13 mouse cellular contexts compared by ENCODE assay signal in genomic region chr3:96485361-96485760, GRCm38 (mm10). TPM values are rescaled to one million over a fixed set of nuclear protein-coding genes. Genes with fewer than 3 reads are reported as not detected.
DNase-seq lines count a peak whose midpoint lies in the region; ATAC-seq and TF ChIP-seq lines count a peak whose summit lies in the region.
"Had no signal": no experiment of that assay in that cellular context is flagged by ENCODE, and none has a peak within 500 bp of the region (broad histone marks: within the 10 kb centered on the region; RNA-seq: fewer than 3 reads in every experiment).

No protein-coding gene starts in this region.

- in situ Hi-C loops in CH12.LX (cut with MboI; ENCODE audit: low pct_ligation_motif_present, low pct_unique_long_range_greater_than_20kb, low sequenced_read_pairs) = no loop called here

- H3K36me3 ChIP-seq in heart, embryonic 11.5 days (ENCODE audit: control insufficient read depth, insufficient read depth, low read length) = no peaks in the 10 kb centered on the region
- H3K36me3 ChIP-seq in heart, embryonic 10.5 days = no peaks in the 10 kb centered on the region
- H3K36me3 ChIP-seq in liver, embryonic 11.5 days (ENCODE audit: control insufficient read depth, insufficient read depth, low read length) = no peaks in the 10 kb centered on the region
- H3K36me3 ChIP-seq in CH12.LX (replicated peaks in 1 of 2; ENCODE audit: control insufficient read depth in 1 of 2, insufficient read depth in 1 of 2, low read length in 1 of 2) = no peaks in the 10 kb centered on the region
- no peaks in the 10 kb centered on the region for H3K36me3 ChIP-seq in intestine, embryonic 16.5 days (ENCODE audit: control insufficient read depth, insufficient read depth, low read length)

- no peak overlapping the region for H3K27ac ChIP-seq in heart, embryonic 11.5 days (ENCODE audit: low read depth, low read length)
- H3K27ac ChIP-seq in heart, embryonic 10.5 days = no peak overlapping the region
- H3K27ac ChIP-seq in liver, embryonic 11.5 days (ENCODE audit: low read depth, low read length) = no peak overlapping the region
- no peak overlapping the region for H3K27ac ChIP-seq in CH12.LX (ENCODE audit: insufficient read depth, low read depth)
- H3K27ac ChIP-seq in intestine, embryonic 16.5 days (ENCODE audit: low read length) = no peak overlapping the region
- H3K27ac ChIP-seq: macrophage had no signal

- H3K27me3 ChIP-seq in heart, embryonic 11.5 days (ENCODE audit: control insufficient read depth, insufficient read depth, low read length) = no peaks in the 10 kb centered on the region; the same call in 1 of the 2 replicates
- H3K27me3 ChIP-seq in heart, embryonic 10.5 days (ENCODE audit: insufficient read depth, poor library complexity, severe bottlenecking) = peaks cover 8% of the 10 kb centered on the region; the same call in 1 of the 2 replicates
- H3K27me3 ChIP-seq in liver, embryonic 11.5 days (replicated peaks; ENCODE audit: control insufficient read depth, insufficient read depth, low read length) = no peaks in the 10 kb centered on the region
- peaks cover 24% of the 10 kb centered on the region for H3K27me3 ChIP-seq in CH12.LX (replicated peaks)
- H3K27me3 ChIP-seq in intestine, embryonic 16.5 days (replicated peaks; ENCODE audit: control insufficient read depth, insufficient read depth, low read length) = no peaks in the 10 kb centered on the region

- H3K79me2 ChIP-seq in CH12.LX (replicated peaks; ENCODE audit: control insufficient read depth, extremely low read depth, insufficient read depth, poor library complexity, severe bottlenecking) = no peaks in the 10 kb centered on the region

- H3K9ac ChIP-seq in heart, embryonic 11.5 days (ENCODE audit: low read depth, low read length) = 0 out of 2 replicates have a peak overlapping the region, but pooled peaks have one; percentile 3
- 0 out of 2 replicates have a peak overlapping the region, but pooled peaks have one; percentile 37 for H3K9ac ChIP-seq in liver, embryonic 11.5 days (ENCODE audit: low read depth, low read length)
- H3K9ac ChIP-seq in CH12.LX (ENCODE audit: insufficient read depth, low read depth) = no peak overlapping the region
- no peak overlapping the region for H3K9ac ChIP-seq in intestine, embryonic 16.5 days (ENCODE audit: low read depth, low read length)

- no peak overlapping the region for H3K4me3 ChIP-seq in heart, embryonic 11.5 days (ENCODE audit: low read depth, low read length)
- no peak overlapping the region for H3K4me3 ChIP-seq in heart, embryonic 10.5 days
- H3K4me3 ChIP-seq in liver, embryonic 11.5 days (ENCODE audit: low read depth, low read length) = no peak overlapping the region
- no peak overlapping the region for H3K4me3 ChIP-seq in CH12.LX (replicated peaks in 1 of 3; ENCODE audit: low read depth in 2 of 3, low read length in 2 of 3, poor library complexity in 1 of 3)
- no peak overlapping the region for H3K4me3 ChIP-seq in intestine, embryonic 16.5 days (ENCODE audit: low read length)

- peak overlapping the region; percentile 23 for H3K4me2 ChIP-seq in heart, embryonic 11.5 days
- H3K4me2 ChIP-seq in liver, embryonic 11.5 days = peak overlapping the region; percentile 46
- peak overlapping the region; percentile 87 for H3K4me2 ChIP-seq in CH12.LX (ENCODE audit: insufficient read depth, low read depth, poor library complexity, severe bottlenecking)
- H3K4me2 ChIP-seq in intestine, embryonic 16.5 days (ENCODE audit: low read depth, low read length) = 0 out of 2 replicates have a peak overlapping the region, but pooled peaks have one; percentile 9

- no peak for TF ChIP-seq POLR2A in CH12.LX (IDR thresholded peaks at IDR 0.05; ENCODE audit: low read depth, low read length)

- H3K9me3 ChIP-seq in heart, embryonic 11.5 days (replicated peaks; ENCODE audit: control insufficient read depth, low read length) = no peaks in the 10 kb centered on the region
- no peaks in the 10 kb centered on the region for H3K9me3 ChIP-seq in heart, embryonic 10.5 days
- H3K9me3 ChIP-seq in liver, embryonic 11.5 days (ENCODE audit: control insufficient read depth, low read length) = no peaks in the 10 kb centered on the region
- H3K9me3 ChIP-seq in CH12.LX (replicated peaks; ENCODE audit: low read length) = peaks cover 2% of the 10 kb centered on the region
- H3K9me3 ChIP-seq in intestine, embryonic 16.5 days (ENCODE audit: control insufficient read depth, low read length) = no peaks in the 10 kb centered on the region

- DNase-seq in heart, embryonic 10.5 days (ENCODE audit: low spot score) = no peak
- DNase-seq in liver, embryonic 11.5 days (ENCODE audit: low spot score) = no peak
- no peak for DNase-seq in liver
- peak; percentile 29 for DNase-seq in CH12.LX (ENCODE audit: extremely low read depth)
- DNase-seq in right cerebral cortex, adult 2 months (ENCODE audit: low spot score in 2 of 2) = no peak
- no peak for DNase-seq in thymus, adult 18-20 months
- DNase-seq: adrenal gland, postnatal 10 days; right cerebral cortex, postnatal 14 days had no signal

- TF ChIP-seq RAD21 in CH12.LX (IDR thresholded peaks at IDR 0.05; ENCODE audit: low read depth, low read length) = no peak

- dilution Hi-C loops in CH12.LX (cut with MboI; ENCODE audit: extremely low pct_ligation_motif_present, extremely low pct_unique_long_range_greater_than_20kb, low sequenced_read_pairs) = no loop called here

- TF ChIP-seq CTCF in CH12.LX (conservative IDR thresholded peaks at IDR 0.05 in 1 of 2, IDR thresholded peaks at IDR 0.05 in 1 of 2; ENCODE audit: low read depth in 2 of 2, low read length in 2 of 2) = no peak

- ATAC-seq in heart, embryonic 11.5 days (replicated peaks; ENCODE audit: insufficient number of reproducible peaks, low FRiP score, low TSS enrichment) = no peak
- no peak for ATAC-seq in liver, embryonic 11.5 days (replicated peaks; ENCODE audit: low FRiP score)
- no peak for ATAC-seq in intestine, embryonic 16.5 days

- 92% methylated on average over 2 of the region's 2 CpGs for WGBS in heart, embryonic 11.5 days (ENCODE audit: insufficient replicate concordance)
- 79% methylated on average over 2 of the region's 2 CpGs for WGBS in heart, embryonic 10.5 days
- 84% methylated on average over 2 of the region's 2 CpGs for WGBS in liver, embryonic 11.5 days
- WGBS in intestine, embryonic 16.5 days = 80% methylated on average over 2 of the region's 2 CpGs

- TF ChIP-seq EP300 in CH12.LX (IDR thresholded peaks at IDR 0.05; ENCODE audit: low read length) = no peak

- no peaks in the 10 kb centered on the region; the same call in 1 of the 2 replicates for H3K4me1 ChIP-seq in heart, embryonic 11.5 days (ENCODE audit: control insufficient read depth, insufficient read depth, low read length)
- H3K4me1 ChIP-seq in heart, embryonic 10.5 days = peaks cover 14% of the 10 kb centered on the region
- peaks cover 15% of the 10 kb centered on the region for H3K4me1 ChIP-seq in liver, embryonic 11.5 days (replicated peaks; ENCODE audit: control insufficient read depth, insufficient read depth, low read length)
- H3K4me1 ChIP-seq in CH12.LX (ENCODE audit: control insufficient read depth in 1 of 2, insufficient read depth in 2 of 2) = peaks cover 0 to 19% of the 10 kb centered on the region in 2 experiments; a peak in 2 of 4 replicates
- peaks cover 5% of the 10 kb centered on the region; the same call in 1 of the 2 replicates for H3K4me1 ChIP-seq in intestine, embryonic 16.5 days (ENCODE audit: control insufficient read depth, insufficient read depth, low read length)

TF ChIP-seq in CH12.LX, 34 proteins besides CTCF, POLR2A, EP300 and RAD21:
- TF ChIP-seq HCFC1 (IDR thresholded peaks at IDR 0.05; ENCODE audit: low read depth, low read length) = no peak
- TF ChIP-seq ZNF384 (IDR thresholded peaks at IDR 0.05; ENCODE audit: low read depth, low read length) = no peak
- TF ChIP-seq TBP (conservative IDR thresholded peaks at IDR 0.05; ENCODE audit: low read depth, low read length) = no peak
- no peak for TF ChIP-seq CHD2 (IDR thresholded peaks at IDR 0.05; ENCODE audit: low read length)
- TF ChIP-seq IRF4 (IDR thresholded peaks at IDR 0.05; ENCODE audit: low read depth, low read length) = no peak
- TF ChIP-seq TCF12 (IDR thresholded peaks at IDR 0.05; ENCODE audit: low read depth, low read length) = no peak
- no peak for TF ChIP-seq JUND (conservative IDR thresholded peaks at IDR 0.05; ENCODE audit: low read depth, low read length)
- TF ChIP-seq MEF2A (IDR thresholded peaks at IDR 0.05; ENCODE audit: borderline replicate concordance, low read depth, low read length) = no peak
- TF ChIP-seq ZC3H11A (IDR thresholded peaks at IDR 0.05; ENCODE audit: low read depth, low read length) = no peak
- no peak for TF ChIP-seq UBTF (IDR thresholded peaks at IDR 0.05; ENCODE audit: low read depth, low read length)
- TF ChIP-seq SMC3 (IDR thresholded peaks at IDR 0.05; ENCODE audit: low read depth, low read length) = no peak
- no peak for TF ChIP-seq POLR2AphosphoS2 (IDR thresholded peaks at IDR 0.05; ENCODE audit: low read depth, low read length)
- TF ChIP-seq KAT2A (IDR thresholded peaks at IDR 0.05; ENCODE audit: insufficient replicate concordance, low read length) = no peak
- TF ChIP-seq MYC (IDR thresholded peaks at IDR 0.05; ENCODE audit: low read depth, low read length) = no peak
- TF ChIP-seq USF1 (IDR thresholded peaks at IDR 0.05; ENCODE audit: low read depth, low read length) = no peak
- TF ChIP-seq USF2 (conservative IDR thresholded peaks at IDR 0.05; ENCODE audit: low read depth, low read length) = no peak
- TF ChIP-seq PAX5 (IDR thresholded peaks at IDR 0.05; ENCODE audit: low read length) = no peak

RNA-seq across cellular contexts. Expression of gene BC107364, which starts 33.3 kb away (rescaled TPM):
- 0.43 TPM in 1 of 2 replicates, not detected in the other for polyA plus RNA-seq in heart, embryonic 11.5 days (2014; fragmentation: Nextera tagmentation; extraction: Ambion mirVana)
- 0.49 TPM in 1 of 2 replicates, not detected in the other for polyA plus RNA-seq in heart, embryonic 10.5 days (2016; fragmentation: Nextera tagmentation; extraction: Ambion mirVana)
- not detected in 2 replicates for polyA plus RNA-seq in liver, embryonic 11.5 days (2014; fragmentation: Nextera tagmentation; extraction: Ambion mirVana)
- total RNA-seq in CH12.LX (2012; rRNA removed) (0.13 TPM in 1 of 2 replicates, not detected in the other), CH12.LX (2014; rRNA removed) (not detected in 2 replicates)
- not detected in 2 replicates for polyA plus RNA-seq in CH12.LX (2012; ENCODE audit: insufficient read length, low read depth)
- 0.12 and 0.21 TPM in 2 replicates for polyA plus RNA-seq in intestine, embryonic 16.5 days (2015; fragmentation: Nextera tagmentation; extraction: Ambion mirVana)
- total RNA-seq: adrenal gland, postnatal 10 days had no signal
- polyA plus RNA-seq: hindbrain, embryonic 11.5 days; large intestine, adult 2 months; macrophage had no signal

RNA-seq across cellular contexts. Expression of gene Hfe2, which starts 39.6 kb away (rescaled TPM):
- polyA plus RNA-seq in heart, embryonic 11.5 days (2014; fragmentation: Nextera tagmentation; extraction: Ambion mirVana) = 7.4 and 9.3 TPM in 2 replicates
- polyA plus RNA-seq in heart, embryonic 10.5 days (2016; fragmentation: Nextera tagmentation; extraction: Ambion mirVana) = 5.5 and 8.9 TPM in 2 replicates
- polyA plus RNA-seq in liver, embryonic 11.5 days (2014; fragmentation: Nextera tagmentation; extraction: Ambion mirVana) = 0.19 and 0.32 TPM in 2 replicates
- total RNA-seq in CH12.LX (2012; rRNA removed) = not detected in 2 replicates
- not detected in 2 replicates for total RNA-seq in CH12.LX (2014; rRNA removed)
- polyA plus RNA-seq in CH12.LX (2012; ENCODE audit: insufficient read length, low read depth) = not detected in 2 replicates
- 0.15 and 0.37 TPM in 2 replicates for polyA plus RNA-seq in intestine, embryonic 16.5 days (2015; fragmentation: Nextera tagmentation; extraction: Ambion mirVana)
- polyA plus RNA-seq: macrophage had no signal

Comparison
In these comparisons a context has a peak if more than half of its experiments do, and no peak if none do; other contexts are left out.
1. H3K4me2 ChIP-seq: peak in every context shown above with its lines; median percentile 87 in CH12.LX; 46 in liver, embryonic 11.5 days; 23 in heart, embryonic 11.5 days; 9 in intestine, embryonic 16.5 days.
2. H3K9ac ChIP-seq: peak in heart, embryonic 11.5 days (single experiment) and liver, embryonic 11.5 days (single experiment); none in CH12.LX (single experiment) and intestine, embryonic 16.5 days (single experiment).